Mouse (Mus musculus) left cerebral cortex, postnatal 36 days (tissue): ENCODE results near the gene Tedc2. TPM values are rescaled to one million over a fixed set of nuclear protein-coding genes. Genes with fewer than 3 reads are reported as not detected.

ENCODE experiments used
- DNase-seq, 2 experiments: peaks; one replicate each; pipeline ENCODE4 v3.0.0; 2021 to 2022; ENCODE audit warnings: low spot score in 2 of 2, mixed read lengths in 1 of 2
- intact Hi-C: fragments of 180-260 bp; cut with DNase I; formaldehyde crosslinking; loops from one replicate; pipeline ENCODE4 v1.15.1; 2025
- total RNA-seq, 2 experiments: library from RNA; stranded (reverse); gene quantifications; 2 replicates each; pipeline ENCODE4 v1.2.3; 2021

Gene Tedc2
- total RNA-seq, 2 experiments from 2014 or later, result 9.4 to 14.2 TPM

- intact Hi-C loops, result no loop called here
- DNase-seq, result no peak
Measured at GRCm38 (mm10) chr17:24216836-24217235, 3.8 kb downstream of the Tedc2 start.

- DNase-seq, result no peak
- intact Hi-C loops, result no loop called here
Measured at GRCm38 (mm10) chr17:24213186-24213585, 7.5 kb downstream of the Tedc2 start.

GRCm38 (mm10) chr17:24212441-24213018, 8.1 kb downstream of the Tedc2 start:
- intact Hi-C loops, result no loop called here
- DNase-seq, result no peak

GRCm38 (mm10) chr17:24211631-24212440, 8.8 kb downstream of the Tedc2 start:
- intact Hi-C loops, result no loop called here
- DNase-seq, result peak; percentile 85 to 86

GRCm38 (mm10) chr17:24210591-24210990, 10.1 kb downstream of the Tedc2 start:
- intact Hi-C loops, result no loop called here
- no peak for DNase-seq

GRCm38 (mm10) chr17:24209916-24210240, 10.8 kb downstream of the Tedc2 start:
- DNase-seq, result no peak
- intact Hi-C loops, result loop anchor here (5.0 kb wide), 1 partner anchor 142 kb away; the partner anchor contains the start of genes Abca17 and Abca3

- DNase-seq, result peak; percentile 52 to 67
- intact Hi-C loops, result loop anchor here (5.0 kb wide), 1 partner anchor 143 kb away; the partner anchor contains the start of genes Abca17 and Abca3
Measured at GRCm38 (mm10) chr17:24209043-24209915, 11.4 kb downstream of the Tedc2 start, which contains the start of gene Ntn3. TSS of gene Ntn3 (minus strand) at chr17:24209531.

- DNase-seq, result no peak
- intact Hi-C loops, result loop anchor here (5.0 kb wide), 1 partner anchor 144 kb away; the partner anchor contains the start of genes Abca17 and Abca3
Measured at GRCm38 (mm10) chr17:24208641-24209042, 12.0 kb downstream of the Tedc2 start.

GRCm38 (mm10) chr17:24207768-24208640, 12.6 kb downstream of the Tedc2 start:
- intact Hi-C loops, result loop anchor here (2.0 to 5.0 kb wide), 2 partner anchors 39 to 144 kb away; partner anchors contain the start of genes Abca17, Abca3 and Atp6v0c
- DNase-seq, result no peak

- peak; percentile 85 to 88 for DNase-seq
- intact Hi-C loops, result loop anchor here (2.0 to 5.0 kb wide), 2 partner anchors 38 to 146 kb away; partner anchors contain the start of genes Abca17, Abca3 and Atp6v0c
Measured at GRCm38 (mm10) chr17:24206451-24207351, 13.9 kb downstream of the Tedc2 start.

- intact Hi-C loops, result loop anchor here (2.0 to 5.0 kb wide), 2 partner anchors 37 to 146 kb away; partner anchors contain the start of genes Abca17, Abca3 and Atp6v0c
- peak in 1 of 2 experiments; percentile 65 for DNase-seq
Measured at GRCm38 (mm10) chr17:24205908-24206361, 14.7 kb downstream of the Tedc2 start.

GRCm38 (mm10) chr17:24205284-24205888, 15.3 kb downstream of the Tedc2 start, which contains the start of gene Tbc1d24:
TSS of gene Tbc1d24 (minus strand) at chr17:24205562.
- peak; percentile 97 for DNase-seq
- intact Hi-C loops, result loop anchor here (5.0 kb wide), 1 partner anchor 147 kb away; the partner anchor contains the start of genes Abca17 and Abca3

GRCm38 (mm10) chr17:24204846-24205245, 15.8 kb downstream of the Tedc2 start:
- intact Hi-C loops, result loop anchor here (5.0 kb wide), 1 partner anchor 147 kb away; the partner anchor contains the start of genes Abca17 and Abca3
- no peak for DNase-seq

GRCm38 (mm10) chr17:24203611-24204534, 16.8 kb downstream of the Tedc2 start:
- intact Hi-C loops, result no loop called here
- DNase-seq, result no peak

- intact Hi-C loops, result no loop called here
Measured at GRCm38 (mm10) chr17:24203068-24203467, 17.6 kb downstream of the Tedc2 start.

GRCm38 (mm10) chr17:24201092-24201491, 19.6 kb downstream of the Tedc2 start:
- intact Hi-C loops, result no loop called here

More at GRCm38 (mm10) chr17:24203068-24203467, 17.6 kb downstream of the Tedc2 start:
- no peak for DNase-seq

More at GRCm38 (mm10) chr17:24201092-24201491, 19.6 kb downstream of the Tedc2 start:
- DNase-seq, result no peak
